Mouse (Mus musculus) forebrain, embryonic 15.5 days (tissue): ENCODE results near the gene Erbb3. TPM values are rescaled to one million over a fixed set of nuclear protein-coding genes. Genes with fewer than 3 reads are reported as not detected.
A peak's percentile ranks its signal among the peaks of the same experiment; 100 is the strongest.
"Not testable (repeated sequence)": the region's sequence is repeated elsewhere in the genome, so short reads cannot be mapped to it uniquely, and the experiment has no call there.

Source experiments
- ATAC-seq: fragments of 200-750 bp; cut with Nextera tagmentation; replicated peaks from 2 replicates; pipeline ENCODE4 v1.8.0; 2017; ENCODE audit warnings: mild to moderate bottlenecking, moderate TSS enrichment, moderate library complexity
- H3K27ac ChIP-seq: fragments of 300-500 bp; sonication (generic); replicated peaks from 2 replicates; pipeline ENCODE4 v1.5.1; 2015; ENCODE audit warnings: mild to moderate bottlenecking, inconsistent platforms
- H3K27me3 ChIP-seq: fragments of 300-500 bp; sonication (generic); 2 replicates; pipeline ENCODE4 v1.6.1; 2015; ENCODE audit warnings: inconsistent platforms
- H3K36me3 ChIP-seq: fragments of 300-500 bp; sonication (generic); 2 replicates; pipeline ENCODE4 v1.6.1; 2015; ENCODE audit warnings: mild to moderate bottlenecking, inconsistent platforms
- H3K4me1 ChIP-seq: fragments of 300-500 bp; sonication (generic); 2 replicates; pipeline ENCODE4 v1.6.1; 2015; ENCODE audit warnings: inconsistent platforms
- H3K4me2 ChIP-seq: fragments of 300-500 bp; sonication (generic); replicated peaks from 2 replicates; pipeline ENCODE4 v1.6.1; 2015; ENCODE audit warnings: mild to moderate bottlenecking, inconsistent platforms
- H3K4me3 ChIP-seq: fragments of 300-500 bp; sonication (generic); 2 replicates; pipeline ENCODE4 v1.5.1; 2015; ENCODE audit warnings: mild to moderate bottlenecking, inconsistent platforms
- H3K9ac ChIP-seq: fragments of 300-500 bp; sonication (generic); replicated peaks from 2 replicates; pipeline ENCODE4 v1.6.1; 2015; ENCODE audit warnings: mild to moderate bottlenecking, inconsistent platforms
- H3K9me3 ChIP-seq: fragments of 300-500 bp; sonication (generic); 2 replicates; pipeline ENCODE4 v1.6.1; 2016; ENCODE audit warnings: inconsistent platforms
- WGBS: fragments of 180-500 bp; shearing (Covaris S2); methylation state at CpG from one replicate; pipeline ENCODE4 v1.1.7; 2015; ENCODE audit warnings: mixed read lengths; 5-methylcytosine and 5-hydroxymethylcytosine counted together
- polyA plus RNA-seq: library from polyadenylated mRNA; unstranded; fragments of >200 nt; fragmentation: Nextera tagmentation; extraction: Ambion mirVana; gene quantifications from 2 replicates; pipeline ENCODE4 v1.2.1, GENCODE M21; 2015

Erbb3 gene
- polyA plus RNA-seq = 0.42 TPM in 2 replicates

DNA sequence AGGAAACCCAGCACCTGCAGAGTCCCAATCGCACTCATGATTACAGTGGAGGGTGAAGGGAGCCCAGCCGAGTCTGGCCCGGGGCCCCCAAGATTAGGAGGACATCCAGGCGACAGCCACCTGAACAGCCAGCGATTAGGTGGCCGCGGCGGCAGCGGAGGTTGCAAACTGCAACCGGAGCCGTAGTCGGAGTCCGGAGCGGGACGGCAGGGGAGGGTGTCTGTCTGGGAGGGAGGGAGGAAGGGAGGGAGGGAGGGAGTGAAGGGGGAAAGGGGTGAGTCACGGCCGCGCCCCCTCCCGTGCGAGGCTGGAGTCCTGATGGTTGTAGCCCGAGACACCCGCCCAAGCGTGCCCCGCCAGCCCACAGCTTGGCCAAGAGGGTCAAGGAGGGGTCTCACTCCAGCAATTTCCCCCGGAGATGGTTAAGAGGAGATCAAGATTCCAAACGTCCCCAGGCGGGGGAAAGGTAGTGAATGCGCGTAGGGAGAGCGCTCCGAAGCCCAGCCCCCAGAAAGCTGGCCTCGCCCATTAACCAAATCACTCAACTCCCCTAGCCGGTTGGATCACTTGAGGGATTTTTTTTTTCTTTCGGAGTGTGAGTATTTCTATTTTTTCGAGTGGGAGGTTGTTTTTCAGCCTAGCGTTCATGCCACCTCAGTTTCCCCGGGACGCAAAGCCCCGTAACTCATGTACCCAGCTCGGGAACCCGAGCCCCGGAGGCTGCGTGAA lies at the start of gene Erbb3:
Gene Erbb3 (minus strand): TSS at position 189 of the 729 bp plus-strand sequence.
- Histone ChIP-seq H3K36me3 (no peaks in the 10 kb centered on the region), H3K4me3 (peak within 1 kb of the TSS; percentile 65), H3K9ac (peak within 1 kb of the TSS; percentile 44), H3K4me2 (peak within 1 kb of the TSS; percentile 95), H3K4me1 (peaks cover 14% of the 10 kb centered on the region), H3K27me3 (peaks cover 26% of the 10 kb centered on the region), H3K27ac (no peak within 1 kb of the TSS), H3K9me3 (no peaks in the 10 kb centered on the region)
- ATAC-seq = peak; percentile 33
- under 1% methylated on average over 43 of the region's 43 CpGs for WGBS

DNA sequence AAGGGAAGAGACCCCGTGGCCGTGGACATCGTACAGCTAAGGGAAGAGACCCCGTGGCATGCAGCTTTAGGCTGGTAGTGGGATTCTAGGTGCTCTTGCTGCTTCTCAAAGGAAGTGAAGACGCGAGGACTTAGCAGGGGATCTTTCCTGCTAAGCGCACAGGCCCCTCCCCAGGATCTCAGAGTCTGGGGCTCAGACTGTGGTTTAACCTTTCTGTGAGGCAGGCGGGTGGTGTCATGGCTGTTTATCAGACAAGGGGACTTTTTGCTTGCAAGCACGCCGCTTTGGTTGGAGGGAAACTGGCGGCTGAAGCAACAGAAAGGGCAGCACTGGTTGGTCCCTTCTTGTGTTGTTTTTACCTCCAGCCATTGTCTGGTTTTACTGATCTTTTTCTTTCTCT lies 47.6 kb upstream of the Erbb3 start:
- Histone ChIP-seq H3K27me3 (no peaks in the 10 kb centered on the region), H3K27ac (no peak overlapping the region), H3K4me1 (no peaks in the 10 kb centered on the region), H3K36me3 (peaks cover 63% of the 10 kb centered on the region), H3K9me3 (no peaks in the 10 kb centered on the region), H3K4me3 (no peak overlapping the region), H3K4me2 (no peak overlapping the region), H3K9ac (no peak overlapping the region)
- WGBS = 17% methylated on average over 11 of the region's 11 CpGs
- no peak for ATAC-seq

DNA sequence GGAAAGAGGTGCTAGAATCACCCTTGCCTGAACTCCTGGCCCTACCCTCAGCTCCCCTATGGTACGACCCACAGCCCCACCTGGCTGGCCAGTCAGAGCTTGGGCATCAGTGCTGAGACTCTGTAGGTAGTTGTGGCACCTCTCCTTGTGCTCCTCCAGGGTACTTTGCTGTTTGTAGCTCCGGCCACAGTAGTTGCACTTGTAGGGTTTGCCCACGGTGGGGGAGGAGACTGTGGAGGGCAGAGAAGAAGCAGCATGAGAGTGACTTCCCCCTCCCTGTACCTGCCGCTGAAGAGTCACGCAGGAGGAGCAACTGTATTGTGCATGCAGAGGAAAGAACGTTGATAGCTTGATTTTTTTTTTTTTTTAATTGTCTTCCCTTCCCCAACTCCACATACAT lies 47.1 kb upstream of the Erbb3 start:
- no peak overlapping the region for H3K27ac ChIP-seq
- no peaks in the 10 kb centered on the region for H3K27me3 ChIP-seq
- H3K4me3 ChIP-seq = no peak overlapping the region
- H3K36me3 ChIP-seq = peaks cover 62% of the 10 kb centered on the region
- H3K9me3 ChIP-seq = no peaks in the 10 kb centered on the region
- 47% methylated on average over 6 of the region's 6 CpGs for WGBS
- H3K4me2 ChIP-seq = no peak overlapping the region
- H3K4me1 ChIP-seq = no peaks in the 10 kb centered on the region
- ATAC-seq = no peak
- no peak overlapping the region for H3K9ac ChIP-seq

DNA sequence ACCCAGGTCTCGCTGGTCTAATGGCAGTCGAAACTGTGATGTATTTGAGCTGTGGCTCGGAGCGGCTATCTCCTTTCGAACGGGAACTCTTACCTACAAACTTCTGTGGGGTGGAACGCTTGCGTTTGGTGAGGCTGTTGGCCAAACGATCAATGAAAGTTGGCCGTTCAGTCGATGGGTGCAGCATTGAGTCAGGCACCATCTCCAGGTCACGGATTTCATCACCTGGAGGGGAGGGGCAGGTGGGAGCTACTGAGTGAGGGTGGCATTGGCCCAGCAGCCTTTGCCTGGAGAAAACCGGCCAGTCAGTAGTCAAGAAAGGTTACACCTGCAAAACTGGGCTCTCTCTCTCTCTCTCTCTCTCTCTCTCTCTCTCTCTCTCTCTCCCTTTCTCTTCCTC lies 46.2 kb upstream of the Erbb3 start:
- peaks cover 56% of the 10 kb centered on the region for H3K36me3 ChIP-seq
- no peaks in the 10 kb centered on the region for H3K9me3 ChIP-seq

GRCm38 (mm10) chr10:128631571-128631970 lies 42.1 kb upstream of the Erbb3 start:
- peaks cover 3% of the 10 kb centered on the region; the same call in 1 of the 2 replicates for H3K27me3 ChIP-seq
- no peak for ATAC-seq
- H3K36me3 ChIP-seq = peaks cover 25% of the 10 kb centered on the region
- H3K27ac ChIP-seq = no peak overlapping the region
- no peaks in the 10 kb centered on the region for H3K9me3 ChIP-seq
- H3K4me2 ChIP-seq = no peak overlapping the region
- no peak overlapping the region for H3K9ac ChIP-seq
- WGBS = 15% methylated on average over 6 of the region's 6 CpGs
- H3K4me1 ChIP-seq = no peaks in the 10 kb centered on the region
- H3K4me3 ChIP-seq = no peak overlapping the region

More for the DNA sequence above, 46.2 kb upstream of the Erbb3 start:
- Histone ChIP-seq H3K4me3 (no peak overlapping the region), H3K4me2 (no peak overlapping the region), H3K9ac (no peak overlapping the region), H3K27me3 (no peaks in the 10 kb centered on the region), H3K27ac (no peak overlapping the region), H3K4me1 (no peaks in the 10 kb centered on the region)
- 94% methylated on average over 13 of the region's 13 CpGs for WGBS
- no peak for ATAC-seq

- H3K36me3 ChIP-seq = peaks cover 15% of the 10 kb centered on the region
- WGBS = 83% methylated on average over 5 of the region's 5 CpGs
- not testable (repeated sequence) for H3K27ac ChIP-seq, H3K4me1 ChIP-seq, H3K27me3 ChIP-seq, H3K4me3 ChIP-seq, H3K9me3 ChIP-seq, ATAC-seq, H3K4me2 ChIP-seq, H3K9ac ChIP-seq
Observed at GRCm38 (mm10) chr10:128630306-128630705, 40.9 kb upstream of the Erbb3 start.

DNA sequence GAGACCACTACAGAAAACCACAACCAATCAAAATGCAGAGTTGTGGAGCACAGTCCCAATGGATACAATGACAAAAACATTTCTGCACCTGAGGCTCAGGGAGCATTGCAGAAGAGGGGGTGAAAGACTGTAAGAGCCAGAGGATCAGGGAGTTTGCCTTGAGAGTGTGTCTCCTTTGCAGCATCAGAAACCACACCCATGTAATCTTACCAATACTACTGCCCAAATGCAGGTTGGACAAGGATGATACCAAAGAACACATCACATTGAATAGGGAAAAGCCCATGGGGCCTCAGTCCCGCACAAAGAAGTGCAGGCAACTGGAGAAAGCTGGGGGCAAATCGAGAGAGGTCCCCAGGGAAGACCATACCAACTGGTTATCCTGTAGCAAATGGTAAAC lies 40.3 kb upstream of the Erbb3 start:
- Histone ChIP-seq H3K4me2 (no peak overlapping the region), H3K9ac (no peak overlapping the region), H3K9me3 (no peaks in the 10 kb centered on the region), H3K27me3 (peaks cover 3% of the 10 kb centered on the region; the same call in 1 of the 2 replicates), H3K27ac (no peak overlapping the region), H3K36me3 (peaks cover 15% of the 10 kb centered on the region), H3K4me1 (peaks cover 10% of the 10 kb centered on the region), H3K4me3 (no peak overlapping the region)
- ATAC-seq = no peak
- 79% methylated on average over 2 of the region's 2 CpGs for whole genome bisulfite sequencing

DNA sequence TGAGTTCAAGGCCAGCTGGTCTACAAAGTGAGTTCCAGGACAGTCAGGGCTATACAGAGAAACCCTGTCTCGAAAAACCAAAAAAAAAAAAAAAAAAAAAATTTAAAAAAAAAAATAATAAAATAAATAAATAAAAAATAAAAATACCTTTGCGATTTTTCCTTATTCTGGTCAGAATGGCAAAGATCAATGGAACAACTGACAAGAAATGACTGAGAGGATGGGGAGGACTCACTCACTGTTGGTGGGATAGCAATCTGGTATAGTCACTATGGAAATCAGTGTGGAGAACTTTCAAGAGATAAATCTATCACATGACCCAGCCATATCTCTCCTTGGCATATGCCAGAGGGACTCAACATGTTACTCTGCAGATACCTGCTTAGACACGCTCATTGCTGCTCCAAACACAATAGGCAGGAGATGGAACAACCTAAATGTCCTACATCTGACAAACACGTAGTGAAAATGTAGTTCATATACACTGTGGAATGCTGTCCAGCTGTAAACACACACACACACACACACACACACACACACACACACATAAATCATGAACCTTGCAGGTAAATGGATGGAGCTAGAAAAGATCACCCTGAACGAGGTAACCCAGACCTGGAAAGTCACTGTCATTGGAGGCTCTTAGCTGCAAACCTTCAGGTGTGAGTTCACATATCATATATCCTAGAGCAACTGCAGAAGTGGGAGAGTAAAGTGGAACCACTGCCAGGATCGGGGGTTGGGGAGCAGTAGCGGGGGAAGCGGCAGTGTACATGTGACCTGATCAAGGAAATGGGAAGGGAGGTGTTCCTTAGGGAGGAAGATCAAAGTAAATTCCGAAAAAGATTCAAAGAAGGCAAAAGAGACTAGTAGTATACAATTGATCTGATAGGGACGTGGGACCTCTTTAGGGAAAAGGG lies 38.2 kb upstream of the Erbb3 start:
- Histone ChIP-seq H3K4me1 (peaks cover 10% of the 10 kb centered on the region), H3K27ac (peak overlapping the region; percentile 88; the same call in 1 of the 2 replicates), H3K27me3 (peaks cover 3% of the 10 kb centered on the region; the same call in 1 of the 2 replicates), H3K4me3 (no peak overlapping the region), H3K36me3 (peaks cover 23% of the 10 kb centered on the region), H3K9me3 (no peaks in the 10 kb centered on the region), H3K9ac (no peak overlapping the region), H3K4me2 (no peak overlapping the region)
- ATAC-seq = no peak
- WGBS = 87% methylated on average over 10 of the region's 10 CpGs

DNA sequence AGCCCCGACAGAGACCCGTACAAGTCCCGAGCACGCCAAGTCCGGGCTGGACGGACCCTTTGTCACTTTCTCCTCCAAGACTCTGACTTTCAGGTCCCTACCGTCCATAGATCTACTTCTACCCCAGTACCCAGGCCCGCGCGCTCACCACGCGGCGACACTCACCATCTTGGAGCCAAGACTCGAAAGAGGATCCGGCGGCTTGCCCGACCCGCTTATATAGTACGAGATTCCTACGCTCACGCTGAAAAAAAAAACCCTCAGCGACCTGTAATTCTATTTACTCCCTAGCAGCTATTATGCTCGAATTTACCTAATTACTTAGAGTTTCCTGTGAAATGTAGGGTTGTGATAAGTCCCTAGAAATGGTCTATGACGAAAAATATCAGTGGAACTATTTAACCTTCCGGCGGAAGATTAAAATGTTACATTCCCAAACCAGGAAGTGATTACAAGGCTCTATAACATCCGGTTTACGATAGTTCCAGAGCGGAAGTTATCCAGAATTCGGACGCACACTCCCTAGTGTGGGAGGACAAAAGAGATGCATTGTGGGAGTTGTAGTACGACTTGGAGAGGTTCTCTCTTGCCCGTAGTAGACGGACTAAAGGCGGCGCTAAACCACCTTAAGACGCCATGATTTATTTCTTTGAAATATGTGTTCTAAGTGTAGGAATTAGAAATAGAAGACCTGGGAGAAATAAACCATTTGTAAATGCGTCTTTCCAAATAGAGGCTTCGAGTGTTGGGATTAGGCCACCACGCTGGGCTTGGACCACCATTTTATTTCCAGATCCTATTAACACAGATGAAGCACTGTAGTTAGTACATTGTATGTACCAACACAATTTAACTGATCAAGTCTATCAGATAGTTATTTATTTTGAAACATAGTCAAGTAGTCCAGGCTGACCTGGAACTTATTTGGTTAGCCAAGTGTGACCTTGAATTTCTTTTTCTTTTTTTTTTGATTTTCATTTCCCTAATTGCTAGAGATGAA lies 37.2 kb upstream of the Erbb3 start, which contains the start of gene Rps26:
Gene Rps26 (minus strand): TSS at position 437 of the 1,000 bp plus-strand sequence.
- H3K9ac ChIP-seq = peak within 1 kb of the TSS; percentile 96
- under 1% methylated on average over 40 of the region's 40 CpGs for WGBS
- H3K27me3 ChIP-seq = peaks cover 3% of the 10 kb centered on the region; the same call in 1 of the 2 replicates
- peak; percentile 98 for ATAC-seq
- H3K4me1 ChIP-seq = peaks cover 10% of the 10 kb centered on the region
- H3K4me2 ChIP-seq = peak within 1 kb of the TSS; percentile 58
- H3K9me3 ChIP-seq = no peaks in the 10 kb centered on the region
- H3K4me3 ChIP-seq = peak within 1 kb of the TSS; percentile 96
- H3K27ac ChIP-seq = peak within 1 kb of the TSS; percentile 88
- peaks cover 23% of the 10 kb centered on the region for H3K36me3 ChIP-seq

GRCm38 (mm10) chr10:128625287-128625894 lies 35.9 kb upstream of the Erbb3 start:
- Histone ChIP-seq H3K9ac (peak overlapping the region; percentile 96), H3K4me3 (peak overlapping the region; percentile 96), H3K9me3 (no peaks in the 10 kb centered on the region), H3K36me3 (peaks cover 23% of the 10 kb centered on the region), H3K27ac (peak overlapping the region; percentile 74), H3K4me2 (peak overlapping the region; percentile 58), H3K27me3 (peaks cover 3% of the 10 kb centered on the region; the same call in 1 of the 2 replicates), H3K4me1 (peaks cover 10% of the 10 kb centered on the region)
- WGBS = 49% methylated on average over 7 of the region's 7 CpGs
- ATAC-seq = no peak

DNA sequence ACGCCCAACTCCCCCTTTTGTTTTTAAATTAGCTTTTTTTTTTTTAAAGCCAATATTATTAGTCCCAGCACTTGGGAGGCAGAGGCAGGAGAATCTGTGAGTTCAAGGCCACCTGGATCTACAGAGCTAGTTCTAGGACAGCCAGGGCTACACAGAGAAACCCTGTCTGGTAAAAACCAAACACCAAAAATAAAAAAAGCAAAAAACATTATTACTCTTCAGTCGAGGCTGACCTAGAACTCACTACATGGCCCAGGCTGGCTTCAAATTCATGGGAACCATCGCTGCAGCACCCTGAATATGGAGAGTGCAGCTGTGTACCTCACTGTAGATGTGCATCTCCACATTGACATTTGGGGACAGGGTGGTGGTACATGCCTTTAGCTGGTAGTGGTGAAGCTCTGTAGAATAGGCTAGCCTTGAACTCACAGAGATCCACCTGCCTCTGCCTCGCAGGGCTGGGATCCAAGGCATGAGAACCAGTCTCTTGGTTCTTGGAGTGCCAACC lies 33.7 kb upstream of the Erbb3 start:
- ATAC-seq = not testable (repeated sequence)

More for the DNA sequence above, 33.7 kb upstream of the Erbb3 start:
- not testable (repeated sequence) for H3K4me2 ChIP-seq, H3K9me3 ChIP-seq, H3K4me3 ChIP-seq, H3K9ac ChIP-seq, H3K27ac ChIP-seq, H3K27me3 ChIP-seq
- Histone ChIP-seq H3K36me3 (peaks cover 23% of the 10 kb centered on the region), H3K4me1 (peaks cover 10% of the 10 kb centered on the region)
- 88% methylated on average over 4 of the region's 4 CpGs for WGBS
